Mouse (Mus musculus): ENCODE data around the gene Duoxa2. TPM values are rescaled to one million over a fixed set of nuclear protein-coding genes. Genes with fewer than 3 reads are reported as not detected.

Gene Duoxa2
- polyA plus RNA-seq (2015; fragmentation: Illumina TruSeq; extraction: RNeasy Lipid Tissue Mini Kit (QIAGEN cat#74804); ENCODE audit: insufficient read depth, low replicate concordance): not detected

DNA sequence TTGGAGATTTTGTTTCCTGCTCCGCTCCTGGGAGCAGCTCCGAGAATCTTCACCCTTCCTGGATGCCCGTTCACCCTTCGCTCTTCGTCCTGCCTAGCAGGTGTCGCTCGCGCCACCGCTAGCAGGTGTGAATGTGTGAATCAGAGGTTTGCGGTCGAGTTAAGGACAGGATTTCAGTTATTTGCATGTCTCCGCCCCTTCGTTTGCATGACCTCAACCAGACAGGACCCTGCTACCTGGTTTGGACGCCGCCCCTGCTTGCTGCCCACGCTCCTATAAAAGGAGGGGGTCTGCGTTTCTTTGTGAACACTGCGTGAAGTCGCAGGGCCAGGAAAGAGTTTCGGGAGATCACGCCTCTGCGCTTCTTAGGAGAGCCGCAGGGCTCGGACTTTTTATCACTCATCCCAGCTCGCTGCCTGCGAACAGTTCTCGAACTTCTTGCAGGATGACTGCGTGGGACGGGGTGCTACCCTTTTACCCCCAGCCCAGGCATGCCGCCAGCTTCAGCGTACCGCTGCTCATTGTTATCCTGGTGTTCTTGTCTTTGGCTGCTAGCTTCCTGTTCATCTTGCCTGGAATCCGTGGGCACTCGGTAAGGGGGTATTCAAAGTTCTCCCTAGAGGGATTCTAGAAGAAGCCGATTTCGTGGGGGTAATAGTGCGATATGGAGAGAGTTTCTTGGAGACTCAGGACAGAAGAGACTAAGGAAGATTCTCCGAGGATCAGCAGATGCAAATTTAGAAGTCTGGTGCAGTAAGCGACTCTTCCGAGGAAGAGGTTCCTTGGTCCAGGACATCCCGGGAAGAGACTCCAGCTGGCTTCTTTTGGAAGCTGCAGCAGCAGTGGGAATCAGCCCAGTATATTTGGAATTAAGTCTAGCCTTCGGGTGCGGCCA is at the start of gene Duoxa2:
Duoxa2 (plus strand) TSS at position 305 of the 895 bp plus-strand sequence.

GRCm38 (mm10) chr2:122298096-122298499 is 602 bp upstream of the Duoxa2 start, which contains the start of gene Duox2:
Gene Duox2, minus strand, starts transcription at chr2:122298449.

DNA sequence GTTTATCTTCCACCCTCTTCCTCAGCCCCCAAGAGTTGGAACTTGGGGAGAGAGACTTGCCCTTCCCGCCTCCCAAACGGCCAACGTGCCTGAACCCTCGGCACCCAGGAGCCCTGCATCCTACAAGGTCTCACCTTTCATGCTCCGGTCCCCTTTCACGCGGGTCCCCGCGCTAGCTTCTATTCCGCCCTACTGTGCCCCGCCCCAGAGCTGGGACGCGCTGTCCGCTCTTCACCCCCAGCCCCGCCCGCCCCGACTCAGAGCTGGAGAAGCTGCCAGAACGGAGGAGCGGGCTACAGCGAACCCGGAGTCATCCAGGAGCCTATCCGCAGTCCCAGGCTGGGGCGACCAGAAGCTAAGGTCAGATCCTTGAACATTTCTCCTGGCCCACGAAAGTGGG is 14.8 kb downstream of the Duoxa2 start, which contains the start of gene Duoxa1:
Duoxa1 (minus strand) TSS at position 195 of the 400 bp plus-strand sequence.

DNA sequence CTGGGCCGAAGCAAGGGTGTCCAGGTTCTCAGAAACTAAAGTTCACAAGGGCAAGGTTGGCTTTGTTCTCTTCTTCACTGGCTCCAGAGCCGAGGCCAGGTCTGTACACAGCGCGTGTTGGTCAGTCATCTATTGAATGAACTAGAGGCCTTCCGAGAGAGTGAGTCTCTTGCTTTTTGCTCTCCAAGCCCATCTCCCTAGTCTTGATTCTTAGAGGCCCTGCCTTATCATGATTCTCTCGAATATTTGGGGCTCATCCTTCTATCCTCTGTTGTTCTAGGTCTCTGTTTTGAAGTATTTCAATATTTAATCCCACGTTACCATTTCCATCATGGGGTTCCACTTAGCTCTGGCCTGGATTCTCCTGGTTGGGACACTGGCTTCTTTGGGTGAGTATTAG is 16.7 kb downstream of the Duoxa2 start, which contains the start of gene Duox1:
Duox1 (plus strand) TSS at position 301 of the 400 bp plus-strand sequence.

Other genes with a start within 250 kb of the Duoxa2 start
- 15.0 TPM for gene Spg11, start 180.5 kb upstream of the Duoxa2 start, polyA plus RNA-seq (2015; fragmentation: Illumina TruSeq; extraction: RNeasy Lipid Tissue Mini Kit (QIAGEN cat#74804); ENCODE audit: insufficient read depth, low replicate concordance)
- 6,371 TPM for gene B2m, start 151.2 kb upstream of the Duoxa2 start, polyA plus RNA-seq (2015; fragmentation: Illumina TruSeq; extraction: RNeasy Lipid Tissue Mini Kit (QIAGEN cat#74804); ENCODE audit: insufficient read depth, low replicate concordance)
- gene Trim69, start 138.2 kb upstream of the Duoxa2 start, polyA plus RNA-seq (2015; fragmentation: Illumina TruSeq; extraction: RNeasy Lipid Tissue Mini Kit (QIAGEN cat#74804); ENCODE audit: insufficient read depth, low replicate concordance): 0.18 TPM
- gene Patl2, start 112.7 kb upstream of the Duoxa2 start, polyA plus RNA-seq (2015; fragmentation: Illumina TruSeq; extraction: RNeasy Lipid Tissue Mini Kit (QIAGEN cat#74804); ENCODE audit: insufficient read depth, low replicate concordance): 0.21 TPM
- gene Terb2, start 112.6 kb upstream of the Duoxa2 start, polyA plus RNA-seq (2015; fragmentation: Illumina TruSeq; extraction: RNeasy Lipid Tissue Mini Kit (QIAGEN cat#74804); ENCODE audit: insufficient read depth, low replicate concordance): not detected
- gene Sord, start 64.2 kb upstream of the Duoxa2 start, polyA plus RNA-seq (2015; fragmentation: Illumina TruSeq; extraction: RNeasy Lipid Tissue Mini Kit (QIAGEN cat#74804); ENCODE audit: insufficient read depth, low replicate concordance): 16.6 TPM
- not detected for gene Duox2, start 451 bp upstream of the Duoxa2 start, polyA plus RNA-seq (2015; fragmentation: Illumina TruSeq; extraction: RNeasy Lipid Tissue Mini Kit (QIAGEN cat#74804); ENCODE audit: insufficient read depth, low replicate concordance)
- not detected for gene Duoxa1, start 14.8 kb downstream of the Duoxa2 start, polyA plus RNA-seq (2015; fragmentation: Illumina TruSeq; extraction: RNeasy Lipid Tissue Mini Kit (QIAGEN cat#74804); ENCODE audit: insufficient read depth, low replicate concordance)
- gene Duox1, start 16.8 kb downstream of the Duoxa2 start, polyA plus RNA-seq (2015; fragmentation: Illumina TruSeq; extraction: RNeasy Lipid Tissue Mini Kit (QIAGEN cat#74804); ENCODE audit: insufficient read depth, low replicate concordance): not detected
- 1.1 TPM for gene Shf, start 70.3 kb downstream of the Duoxa2 start, polyA plus RNA-seq (2015; fragmentation: Illumina TruSeq; extraction: RNeasy Lipid Tissue Mini Kit (QIAGEN cat#74804); ENCODE audit: insufficient read depth, low replicate concordance)
- 162 TPM for gene Slc28a2, start 127.6 kb downstream of the Duoxa2 start, polyA plus RNA-seq (2015; fragmentation: Illumina TruSeq; extraction: RNeasy Lipid Tissue Mini Kit (QIAGEN cat#74804); ENCODE audit: insufficient read depth, low replicate concordance)
- gene Gm14085, start 186.0 kb downstream of the Duoxa2 start, polyA plus RNA-seq (2015; fragmentation: Illumina TruSeq; extraction: RNeasy Lipid Tissue Mini Kit (QIAGEN cat#74804); ENCODE audit: insufficient read depth, low replicate concordance): 15.0 TPM